Mouse (Mus musculus) kidney, adult 2 months (tissue): ENCODE measurements around the gene A930009A15Rik. TPM values are rescaled to one million over a fixed set of nuclear protein-coding genes. Genes with fewer than 3 reads are reported as not detected.

Experiments
- DNase-seq: peaks from one replicate; pipeline ENCODE4 v3.0.0; 2021
- H3K27ac ChIP-seq: fragments of 200-500 bp; 2 replicates; pipeline ENCODE4 v1.5.1; 2012; ENCODE audit warnings: low read depth, low read length, control low read depth, inconsistent platforms; ENCODE audit not compliant: insufficient read depth
- H3K27me3 ChIP-seq: fragments of 200-500 bp; replicated peaks from 2 replicates; pipeline ENCODE4 v1.6.1; 2012; ENCODE audit warnings: mild to moderate bottlenecking, moderate library complexity, low read length, inconsistent platforms; ENCODE audit not compliant: control insufficient read depth, insufficient read depth
- H3K36me3 ChIP-seq: fragments of 200-500 bp; 2 replicates; pipeline ENCODE4 v1.6.1; 2012; ENCODE audit warnings: mild to moderate bottlenecking, moderate library complexity, low read length, inconsistent platforms; ENCODE audit not compliant: control insufficient read depth, insufficient read depth
- H3K4me1 ChIP-seq: fragments of 200-500 bp; 2 replicates; pipeline ENCODE4 v1.6.1; 2011; ENCODE audit warnings: low read length; ENCODE audit not compliant: control insufficient read depth, insufficient read depth
- H3K4me3 ChIP-seq: fragments of 200-500 bp; 2 replicates; pipeline ENCODE4 v1.5.1; 2011; ENCODE audit warnings: mild to moderate bottlenecking, low read depth, low read length, control low read depth; ENCODE audit not compliant: insufficient read depth
- CTCF ChIP-seq: fragments of 200-500 bp; conservative IDR thresholded peaks from 2 replicates; pipeline ENCODE4 v1.5.1; 2011; ENCODE audit warnings: low read depth, mild to moderate bottlenecking, control low read depth, low read length, moderate library complexity, mixed read lengths; ENCODE audit not compliant: insufficient read depth, insufficient read length
- POLR2A ChIP-seq: fragments of 200-500 bp; IDR thresholded peaks from one replicate; pipeline ENCODE4 v1.6.1; 2011; ENCODE audit warnings: low read depth, low read length, control low read depth
- WGBS: fragments of 180-500 bp; shearing (Covaris S2); methylation state at CpG from one replicate; pipeline ENCODE4 v1.1.7; 2018; 5-methylcytosine and 5-hydroxymethylcytosine counted together
- polyA plus RNA-seq: library from polyadenylated mRNA; depleted of rRNA; stranded (reverse); fragments of >200 nt; gene quantifications from 2 replicates; pipeline ENCODE4 v1.2.3, GENCODE M21; 2012

A930009A15Rik gene
- polyA plus RNA-seq, 1 experiment = not detected

GRCm38 (mm10) chr10:115581971-115582370 lies 12.2 kb downstream of the A930009A15Rik start:
- Histone ChIP-seq H3K4me3 (no peak overlapping the region), H3K4me1 (no peaks in the 10 kb centered on the region), H3K36me3 (no peaks in the 10 kb centered on the region), H3K27ac (no peak overlapping the region), H3K27me3 (peaks cover 7% of the 10 kb centered on the region)
- WGBS = 88% methylated on average over 9 of the region's 9 CpGs
- DNase-seq = no peak
- TF ChIP-seq CTCF = no peak
- no peak for TF ChIP-seq POLR2A

- 82% methylated on average over 3 of the region's 3 CpGs for WGBS
- Histone ChIP-seq H3K4me3 (no peak overlapping the region), H3K4me1 (no peaks in the 10 kb centered on the region), H3K27me3 (peaks cover 7% of the 10 kb centered on the region), H3K36me3 (no peaks in the 10 kb centered on the region), H3K27ac (no peak overlapping the region)
- TF ChIP-seq POLR2A (no peak), CTCF (no peak)
- no peak for DNase-seq
Measured at GRCm38 (mm10) chr10:115583071-115583470, 13.3 kb downstream of the A930009A15Rik start.

DNA sequence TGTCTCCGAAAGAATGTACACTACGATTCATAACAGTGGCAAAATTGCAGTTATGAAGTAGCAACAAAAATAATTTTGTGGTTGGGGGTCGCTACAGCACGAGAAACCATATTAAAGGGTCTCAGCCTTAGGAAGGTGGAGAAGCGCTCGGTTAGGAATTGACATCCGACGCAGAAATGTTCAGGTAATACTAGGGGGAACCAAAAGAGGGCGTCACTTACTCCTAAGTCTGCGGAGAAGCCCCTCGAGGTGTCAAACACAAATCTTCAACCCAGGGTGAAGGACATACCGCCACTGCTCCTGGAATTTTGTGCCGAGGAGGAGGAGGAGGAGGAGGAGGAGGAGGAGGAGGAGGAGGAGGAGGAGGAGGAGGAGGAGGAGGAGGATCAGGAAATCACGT lies 14.9 kb downstream of the A930009A15Rik start:
- H3K27ac ChIP-seq = no peak overlapping the region
- TF ChIP-seq POLR2A = no peak
- TF ChIP-seq CTCF = no peak
- no peak overlapping the region for H3K4me3 ChIP-seq
- no peaks in the 10 kb centered on the region for H3K36me3 ChIP-seq
- 33% methylated on average over 13 of the region's 14 CpGs for WGBS
- H3K4me1 ChIP-seq = no peaks in the 10 kb centered on the region
- no peak for DNase-seq
- H3K27me3 ChIP-seq = peaks cover 9% of the 10 kb centered on the region

DNA sequence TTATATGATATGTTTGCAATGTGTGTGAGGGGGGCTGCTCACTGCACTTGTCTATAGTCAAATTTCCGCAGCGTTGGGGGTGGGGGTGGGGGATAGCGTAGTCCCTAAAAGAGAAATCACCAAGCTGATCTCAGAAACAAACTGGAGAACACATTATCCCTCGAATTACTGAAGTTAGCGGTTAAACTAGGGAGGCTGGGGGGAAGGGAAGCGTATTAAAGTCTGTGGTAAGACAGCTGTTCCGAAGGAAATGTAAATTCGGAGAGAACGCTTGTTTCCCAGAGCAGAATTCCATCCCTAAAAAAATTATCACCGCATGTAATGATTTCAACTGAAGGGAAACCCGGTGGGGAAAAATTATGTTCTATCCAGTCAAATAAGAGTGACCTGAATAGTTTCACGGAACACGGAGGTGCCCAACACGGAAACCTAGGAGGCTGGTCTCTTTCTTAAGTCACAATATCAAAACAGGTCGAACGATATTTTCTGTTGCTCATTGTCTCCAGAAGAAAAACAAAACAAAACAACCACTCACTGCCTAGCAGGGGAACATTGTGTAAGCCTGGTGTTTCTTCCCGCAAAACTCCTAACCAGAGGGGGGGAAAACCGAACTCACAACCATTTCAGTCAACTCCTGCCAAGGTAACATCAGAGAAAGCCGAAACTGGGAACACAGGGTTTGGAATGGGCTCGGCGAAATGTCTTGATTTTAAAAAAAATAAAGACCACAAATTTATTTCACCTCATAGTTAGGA lies 15.9 kb downstream of the A930009A15Rik start:
- H3K4me1 ChIP-seq = no peaks in the 10 kb centered on the region
- H3K27me3 ChIP-seq = peaks cover 10% of the 10 kb centered on the region
- no peak overlapping the region for H3K4me3 ChIP-seq
- TF ChIP-seq POLR2A = no peak
- TF ChIP-seq CTCF = no peak
- no peak overlapping the region for H3K27ac ChIP-seq
- WGBS = 4% methylated on average over 21 of the region's 21 CpGs
- DNase-seq = no peak
- H3K36me3 ChIP-seq = no peaks in the 10 kb centered on the region

DNA sequence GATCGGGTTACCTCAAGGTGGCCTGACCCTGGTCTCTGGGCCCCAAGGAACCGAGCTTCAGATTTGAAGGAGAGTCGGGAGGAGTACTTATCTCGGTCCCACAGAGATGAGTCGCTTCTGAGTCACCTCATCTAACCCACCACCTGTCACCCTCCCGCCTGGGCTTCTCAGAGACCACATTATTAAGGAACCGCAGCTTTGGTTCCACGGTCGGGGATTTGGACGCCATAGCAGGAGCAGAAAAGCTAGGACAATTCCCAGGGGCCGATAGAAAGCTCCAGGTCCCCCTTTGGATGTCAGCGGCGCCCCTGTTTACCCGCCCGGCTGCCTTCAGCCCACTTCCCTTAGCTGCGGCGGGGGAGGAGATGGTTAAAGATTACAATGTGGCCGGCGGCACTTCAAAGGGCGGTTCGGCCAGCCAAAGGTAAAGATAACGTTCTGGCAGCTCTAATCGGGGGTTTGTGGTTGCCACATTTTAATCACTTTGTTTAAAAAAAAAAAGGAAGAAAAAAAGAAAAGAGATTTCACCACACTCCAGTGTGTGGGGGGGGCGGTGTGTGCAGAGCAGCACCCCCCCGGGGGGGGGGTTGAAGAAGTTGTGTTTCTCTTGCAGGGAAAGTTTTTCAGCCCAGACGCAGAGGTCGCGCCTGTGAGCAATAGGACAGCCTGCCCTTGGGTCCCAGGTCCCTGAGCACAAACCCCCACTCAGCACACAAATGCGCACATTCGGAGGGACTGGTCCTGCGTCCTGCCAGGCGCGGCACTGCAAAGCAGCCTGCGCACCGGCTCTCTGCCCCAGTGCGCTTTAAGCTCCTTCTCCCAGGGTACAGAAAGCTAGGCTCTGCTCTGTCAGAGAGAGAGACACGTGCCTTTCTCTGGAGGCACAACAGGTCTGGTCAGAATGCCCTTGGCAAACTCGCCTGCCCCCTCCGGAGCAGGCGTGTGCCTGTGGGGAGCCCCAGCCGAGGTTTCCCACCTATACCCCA lies 16.8 kb downstream of the A930009A15Rik start:
- 2% methylated on average over 41 of the region's 41 CpGs for WGBS
- Histone ChIP-seq H3K27me3 (peaks cover 10% of the 10 kb centered on the region), H3K36me3 (no peaks in the 10 kb centered on the region), H3K4me1 (no peaks in the 10 kb centered on the region), H3K4me3 (peak overlapping the region; percentile 0; the same call in 1 of the 2 replicates), H3K27ac (no peak overlapping the region)
- peak; percentile 3 for DNase-seq
- TF ChIP-seq POLR2A (no peak), CTCF (no peak)

GRCm38 (mm10) chr10:115587301-115587969 lies 17.6 kb downstream of the A930009A15Rik start, which contains the start of gene Lgr5:
Gene Lgr5, minus strand, starts transcription at chr10:115587780.
- Histone ChIP-seq H3K27me3 (peaks cover 10% of the 10 kb centered on the region), H3K4me3 (peak within 1 kb of the TSS; percentile 0; the same call in 1 of the 2 replicates), H3K4me1 (no peaks in the 10 kb centered on the region), H3K27ac (no peak within 1 kb of the TSS), H3K36me3 (no peaks in the 10 kb centered on the region)
- DNase-seq = peak; percentile 51
- WGBS = under 1% methylated on average over 47 of the region's 47 CpGs
- TF ChIP-seq POLR2A (no peak), CTCF (0 out of 2 replicates have a peak, but pooled peaks have one; percentile 16)
